Mouse (Mus musculus): ENCODE data around the gene Foxg1. TPM values are rescaled to one million over a fixed set of nuclear protein-coding genes. Genes with fewer than 3 reads are reported as not detected.

Foxg1 gene
- polyA plus RNA-seq, 1 experiment from 2014 or later: 111 TPM

- Histone ChIP-seq H3K27ac (replicated peaks) (peak overlapping the region; percentile 92), H3K9me3 (no peaks in the 10 kb centered on the region), H3K9ac (replicated peaks) (peak overlapping the region; percentile 39)
Observed at GRCm38 (mm10) chr12:49397443-49398162, 15.1 kb downstream of the Foxg1 start.

DNA sequence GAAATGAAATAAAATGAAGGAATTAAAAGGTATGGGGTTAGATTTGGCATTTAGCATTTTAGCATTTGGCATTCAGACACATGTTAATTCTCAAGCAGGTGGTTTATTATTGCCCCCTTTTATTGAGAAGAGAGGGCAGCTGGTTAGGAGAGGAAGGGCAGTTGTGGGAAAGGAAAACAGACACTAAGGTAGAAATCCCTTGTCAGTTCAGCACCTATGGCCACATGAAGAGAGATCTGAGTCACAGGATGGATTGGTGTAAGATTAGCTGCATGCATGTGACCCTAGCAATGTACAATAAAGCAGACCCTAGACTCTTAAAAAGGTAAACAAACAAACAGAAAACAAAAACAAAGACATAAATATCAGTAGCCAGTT, 15.7 kb downstream of the Foxg1 start:
- no peak for ATAC-seq (replicated peaks)
- Histone ChIP-seq H3K9ac (replicated peaks) (peak overlapping the region; percentile 46), H3K4me3 (0 out of 2 replicates have a peak overlapping the region, but pooled peaks have one; percentile 12), H3K4me2 (replicated peaks) (peak overlapping the region; percentile 39), H3K36me3 (peaks cover 2% of the 10 kb centered on the region; the same call in 1 of the 2 replicates), H3K27me3 (no peaks in the 10 kb centered on the region), H3K9me3 (no peaks in the 10 kb centered on the region), H3K4me1 (peaks cover 35% of the 10 kb centered on the region), H3K27ac (replicated peaks) (peak overlapping the region; percentile 92)

More at GRCm38 (mm10) chr12:49397443-49398162, 15.1 kb downstream of the Foxg1 start:
- WGBS: 10% methylated on average over 4 of the region's 4 CpGs
- H3K4me2 ChIP-seq (replicated peaks): peak overlapping the region; percentile 39
- H3K36me3 ChIP-seq: no peaks in the 10 kb centered on the region
- no peak for ATAC-seq (replicated peaks)
- H3K4me3 ChIP-seq: peak overlapping the region; percentile 11; the same call in 1 of the 2 replicates
- peaks cover 31% of the 10 kb centered on the region for H3K4me1 ChIP-seq
- H3K27me3 ChIP-seq: no peaks in the 10 kb centered on the region

DNA sequence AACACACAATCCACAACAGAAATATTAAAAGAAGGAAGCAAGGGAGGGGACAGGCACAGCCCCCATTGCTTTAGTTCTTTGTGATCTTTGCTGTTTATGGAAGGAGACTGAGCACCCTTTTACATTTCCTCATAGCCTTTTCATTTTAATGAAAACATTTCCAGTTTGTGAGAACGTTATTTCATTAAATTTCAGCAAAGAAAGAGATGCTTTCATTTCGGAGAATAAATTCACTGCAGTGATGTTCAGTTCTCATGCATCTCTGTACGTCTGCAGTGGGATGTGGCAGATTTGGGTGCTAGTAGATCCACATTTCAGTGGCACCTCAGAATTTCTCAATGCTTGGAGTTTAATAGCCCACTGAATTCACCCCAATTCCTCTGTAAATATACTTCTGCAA, 16.2 kb downstream of the Foxg1 start:
- H3K4me2 ChIP-seq (replicated peaks): peak overlapping the region; percentile 38
- peak overlapping the region; percentile 92 for H3K27ac ChIP-seq (replicated peaks)
- H3K27me3 ChIP-seq: no peaks in the 10 kb centered on the region
- WGBS: 7% methylated on average over 3 of the region's 3 CpGs
- H3K36me3 ChIP-seq: peaks cover 6% of the 10 kb centered on the region; the same call in 1 of the 2 replicates
- peaks cover 37% of the 10 kb centered on the region for H3K4me1 ChIP-seq
- H3K9me3 ChIP-seq: no peaks in the 10 kb centered on the region
- peak overlapping the region; percentile 45 for H3K9ac ChIP-seq (replicated peaks)
- no peak for ATAC-seq (replicated peaks)
- H3K4me3 ChIP-seq: peak overlapping the region; percentile 19

GRCm38 (mm10) chr12:49399611-49400010, 17.2 kb downstream of the Foxg1 start:
- Histone ChIP-seq H3K4me1 (peaks cover 41% of the 10 kb centered on the region), H3K9ac (replicated peaks) (peak overlapping the region; percentile 93), H3K27ac (replicated peaks) (peak overlapping the region; percentile 100), H3K9me3 (no peaks in the 10 kb centered on the region), H3K4me3 (peak overlapping the region; percentile 47), H3K27me3 (no peaks in the 10 kb centered on the region), H3K36me3 (peaks cover 6% of the 10 kb centered on the region; the same call in 1 of the 2 replicates), H3K4me2 (replicated peaks) (peak overlapping the region; percentile 96)
- WGBS: 0% methylated on average over 1 of the region's 1 CpGs
- ATAC-seq (replicated peaks): no peak

GRCm38 (mm10) chr12:49400036-49400852, 17.8 kb downstream of the Foxg1 start:
- no peaks in the 10 kb centered on the region for H3K27me3 ChIP-seq
- peak overlapping the region; percentile 100 for H3K27ac ChIP-seq (replicated peaks)
- 2% methylated on average over 9 of the region's 9 CpGs for WGBS
- H3K4me3 ChIP-seq: peak overlapping the region; percentile 47
- H3K36me3 ChIP-seq: peaks cover 6% of the 10 kb centered on the region; the same call in 1 of the 2 replicates
- peak overlapping the region; percentile 93 for H3K9ac ChIP-seq (replicated peaks)
- H3K4me1 ChIP-seq: peaks cover 41% of the 10 kb centered on the region
- peak overlapping the region; percentile 96 for H3K4me2 ChIP-seq (replicated peaks)
- H3K9me3 ChIP-seq: no peaks in the 10 kb centered on the region
- ATAC-seq (replicated peaks): peak; percentile 47

DNA sequence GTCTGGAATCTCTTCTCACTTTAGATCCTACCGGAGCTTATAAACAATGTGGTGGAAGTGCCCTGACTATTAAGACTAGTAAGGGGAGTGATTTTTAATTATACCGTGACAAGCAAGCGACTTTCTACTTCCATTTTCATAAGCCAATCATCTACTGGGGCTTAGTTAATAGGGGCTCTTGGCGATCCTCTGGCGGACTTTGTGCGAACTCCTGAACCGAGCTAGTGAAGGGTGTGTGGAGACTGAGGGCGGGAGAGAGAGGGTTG, 18.3 kb downstream of the Foxg1 start:
- Histone ChIP-seq H3K4me3 (peak overlapping the region; percentile 47), H3K27ac (replicated peaks) (peak overlapping the region; percentile 100), H3K9ac (replicated peaks) (peak overlapping the region; percentile 93), H3K4me2 (replicated peaks) (peak overlapping the region; percentile 96), H3K9me3 (no peaks in the 10 kb centered on the region), H3K27me3 (no peaks in the 10 kb centered on the region), H3K36me3 (peaks cover 6% of the 10 kb centered on the region; the same call in 1 of the 2 replicates), H3K4me1 (peaks cover 41% of the 10 kb centered on the region)
- ATAC-seq (replicated peaks): no peak
- WGBS: under 1% methylated on average over 8 of the region's 8 CpGs

DNA sequence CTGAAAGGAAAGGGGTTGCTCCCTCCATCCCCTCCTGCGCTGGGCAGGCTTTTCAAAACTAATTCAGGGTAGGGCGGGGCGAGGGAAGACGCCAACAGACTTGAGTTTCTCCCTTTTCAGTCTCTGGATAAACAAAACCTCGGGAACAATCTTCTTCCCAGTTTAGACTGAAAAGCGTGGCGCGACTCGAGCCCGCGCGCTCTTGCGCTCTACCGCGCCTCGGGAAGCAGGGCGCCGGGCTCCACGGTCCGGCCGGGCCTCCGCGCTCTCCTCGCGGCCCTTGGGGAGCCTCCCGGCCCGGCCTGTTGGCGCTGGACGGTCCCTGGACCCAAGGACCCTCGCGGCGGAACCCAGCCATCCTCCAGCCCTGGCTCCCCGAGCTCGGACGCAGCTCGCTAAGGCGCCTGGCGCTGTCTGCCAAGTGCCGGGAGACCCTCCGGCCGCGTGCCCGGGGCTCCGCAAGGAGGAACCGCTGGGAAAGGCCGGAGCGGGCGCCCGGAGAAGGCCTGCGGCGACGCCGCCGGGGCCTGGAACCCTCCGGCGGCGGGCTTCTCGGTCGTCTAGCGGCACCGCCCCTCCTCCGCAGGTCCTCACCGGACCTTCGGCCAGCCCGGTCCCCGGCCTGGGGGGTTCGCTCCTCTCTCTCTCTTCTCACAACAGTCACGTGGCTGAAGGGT, 18.8 kb downstream of the Foxg1 start:
- H3K4me2 ChIP-seq (replicated peaks): peak overlapping the region; percentile 96
- peak; percentile 95 for ATAC-seq (replicated peaks)
- peak overlapping the region; percentile 100 for H3K27ac ChIP-seq (replicated peaks)
- peak overlapping the region; percentile 93 for H3K9ac ChIP-seq (replicated peaks)
- peaks cover 6% of the 10 kb centered on the region; the same call in 1 of the 2 replicates for H3K36me3 ChIP-seq
- peak overlapping the region; percentile 47 for H3K4me3 ChIP-seq
- no peaks in the 10 kb centered on the region for H3K27me3 ChIP-seq
- peaks cover 39% of the 10 kb centered on the region for H3K4me1 ChIP-seq
- no peaks in the 10 kb centered on the region for H3K9me3 ChIP-seq
- WGBS: under 1% methylated on average over 65 of the region's 68 CpGs

- Histone ChIP-seq H3K4me2 (replicated peaks) (peak overlapping the region; percentile 96), H3K27ac (replicated peaks) (peak overlapping the region; percentile 100), H3K36me3 (peaks cover 6% of the 10 kb centered on the region; the same call in 1 of the 2 replicates), H3K27me3 (no peaks in the 10 kb centered on the region), H3K4me3 (peak overlapping the region; percentile 47), H3K9ac (replicated peaks) (peak overlapping the region; percentile 93), H3K9me3 (no peaks in the 10 kb centered on the region), H3K4me1 (peaks cover 36% of the 10 kb centered on the region)
- ATAC-seq (replicated peaks): no peak
- WGBS: 0% methylated on average over 5 of the region's 5 CpGs
Observed at GRCm38 (mm10) chr12:49401796-49402130, 19.3 kb downstream of the Foxg1 start.

- Histone ChIP-seq H3K27ac (replicated peaks) (peak overlapping the region; percentile 69), H3K27me3 (no peaks in the 10 kb centered on the region), H3K9ac (replicated peaks) (no peak overlapping the region), H3K4me3 (no peak overlapping the region), H3K36me3 (peaks cover 7% of the 10 kb centered on the region; the same call in 1 of the 2 replicates), H3K9me3 (no peaks in the 10 kb centered on the region), H3K4me2 (replicated peaks) (no peak overlapping the region), H3K4me1 (peaks cover 7% of the 10 kb centered on the region; the same call in 1 of the 2 replicates)
- peak; percentile 36; the same call in 1 of the 2 replicates for ATAC-seq (replicated peaks)
- 14% methylated on average over 2 of the region's 2 CpGs for WGBS
Observed at GRCm38 (mm10) chr12:49409833-49410232, 27.4 kb downstream of the Foxg1 start.

- WGBS: 78% methylated on average over 3 of the region's 3 CpGs
- ATAC-seq (replicated peaks): no peak
- H3K36me3 ChIP-seq: no peaks in the 10 kb centered on the region
- no peak overlapping the region for H3K4me3 ChIP-seq
- no peaks in the 10 kb centered on the region for H3K27me3 ChIP-seq
- H3K4me2 ChIP-seq (replicated peaks): no peak overlapping the region
- H3K9me3 ChIP-seq: no peaks in the 10 kb centered on the region
- H3K4me1 ChIP-seq: no peaks in the 10 kb centered on the region
- H3K27ac ChIP-seq (replicated peaks): no peak overlapping the region
- H3K9ac ChIP-seq (replicated peaks): no peak overlapping the region
Observed at GRCm38 (mm10) chr12:49417963-49418362, 35.5 kb downstream of the Foxg1 start.

All from forebrain, embryonic 15.5 days (tissue).